Mouse (Mus musculus) CD4-positive naive resting alpha-beta T cell, adult 76 days (primary cell): ENCODE measurements around the gene Ndufa8. TPM values are rescaled to one million over a fixed set of nuclear protein-coding genes. Genes with fewer than 3 reads are reported as not detected.

Experiments used
- total RNA-seq: library from RNA; stranded (reverse); gene quantifications from one replicate; pipeline ENCODE4 v1.2.4, GENCODE M21; 2023

Gene Ndufa8
- total RNA-seq: 39.7 TPM

DNA sequence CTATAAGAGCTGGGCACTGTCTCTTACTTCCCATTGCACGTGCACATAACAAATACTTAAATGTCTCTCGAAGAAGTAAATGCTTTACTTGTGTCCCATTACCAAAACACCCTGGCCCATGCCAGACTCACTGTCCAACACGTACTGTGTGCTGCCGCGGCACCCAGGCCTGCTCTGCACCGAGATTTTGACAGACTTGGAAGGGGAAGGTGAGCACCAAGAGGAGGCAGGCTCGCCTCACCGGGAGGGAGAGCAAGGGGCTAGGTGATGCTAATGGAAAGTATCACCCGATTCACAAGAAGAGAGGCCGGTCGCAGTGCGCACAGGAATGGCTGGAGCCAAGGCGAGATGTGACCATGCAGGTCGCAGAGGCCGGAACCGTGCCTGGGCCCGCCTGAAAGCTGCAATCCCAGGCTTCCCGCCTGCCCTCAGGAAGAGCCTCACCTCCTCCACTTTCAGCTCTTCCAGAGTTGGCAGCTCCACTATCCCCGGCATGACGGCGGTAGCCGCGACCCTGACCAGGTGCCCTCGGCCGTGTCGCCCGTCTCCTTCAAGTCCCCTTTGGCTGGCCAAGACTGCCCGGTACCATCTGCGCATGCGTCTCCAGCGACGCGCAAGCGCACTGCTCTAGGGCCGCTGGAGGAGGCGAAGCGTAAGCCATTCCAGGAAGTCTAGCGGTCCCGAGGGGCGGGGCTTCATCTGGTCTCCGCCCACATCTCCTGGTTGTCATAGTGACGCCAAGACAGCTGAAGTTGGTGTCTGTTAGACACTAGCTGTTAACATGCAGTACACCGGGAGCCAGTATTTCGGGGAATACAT is at the start of gene Ndufa8, which contains the start of gene Morn5:
Ndufa8 (minus strand) TSS at position 659 of the 819 bp plus-strand sequence.
Morn5 (plus strand) TSS at position 711 of the 819 bp plus-strand sequence.

Other genes starting within 250 kb of the Ndufa8 start
- gene Ttll11, start 69.5 kb downstream of the Ndufa8 start, total RNA-seq: 1.4 TPM
- gene Morn5, start 52 bp upstream of the Ndufa8 start, total RNA-seq: not detected
- gene Lhx6, start 56.0 kb upstream of the Ndufa8 start, total RNA-seq: not detected
- 8.3 TPM for gene Mrrf, start 87.0 kb upstream of the Ndufa8 start, total RNA-seq
- gene Rbm18, start 87.4 kb upstream of the Ndufa8 start, total RNA-seq: 47.3 TPM
- 3.7 TPM for gene Ptgs1, start 181.0 kb upstream of the Ndufa8 start, total RNA-seq